Mouse (Mus musculus): ENCODE measurements around the gene Farp2.
"Not testable (repeated sequence)": the region's sequence is repeated elsewhere in the genome, so short reads cannot be mapped to it uniquely, and the experiment has no call there.

Farp2 gene

DNA sequence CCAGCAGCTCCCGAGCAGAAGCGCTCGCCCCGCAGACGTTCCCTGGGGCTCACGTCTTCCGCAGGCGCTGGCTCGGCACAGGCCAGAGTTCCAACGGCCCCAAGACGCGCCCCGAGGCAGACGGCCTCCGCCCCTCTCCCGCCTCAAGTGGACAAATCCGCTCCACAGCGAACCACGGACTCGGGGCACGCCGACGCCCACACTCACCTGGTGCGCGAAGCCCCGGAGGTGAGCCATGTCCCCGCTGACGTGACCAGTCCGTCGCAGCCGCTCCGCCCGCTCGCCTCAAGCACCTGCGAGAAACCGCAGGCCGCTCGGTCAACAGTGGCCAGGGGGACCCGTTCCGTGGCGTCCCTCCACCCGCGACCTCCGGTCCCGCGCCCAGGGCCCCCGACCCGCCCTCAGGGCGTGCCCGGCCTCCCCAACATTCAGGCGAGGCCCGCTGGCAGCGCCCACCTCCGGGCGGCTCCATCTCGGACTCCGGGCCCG, 123.3 kb downstream of the Farp2 start:
- peak; percentile 60 for DNase-seq (ENCODE audit: low spot score)

DNA sequence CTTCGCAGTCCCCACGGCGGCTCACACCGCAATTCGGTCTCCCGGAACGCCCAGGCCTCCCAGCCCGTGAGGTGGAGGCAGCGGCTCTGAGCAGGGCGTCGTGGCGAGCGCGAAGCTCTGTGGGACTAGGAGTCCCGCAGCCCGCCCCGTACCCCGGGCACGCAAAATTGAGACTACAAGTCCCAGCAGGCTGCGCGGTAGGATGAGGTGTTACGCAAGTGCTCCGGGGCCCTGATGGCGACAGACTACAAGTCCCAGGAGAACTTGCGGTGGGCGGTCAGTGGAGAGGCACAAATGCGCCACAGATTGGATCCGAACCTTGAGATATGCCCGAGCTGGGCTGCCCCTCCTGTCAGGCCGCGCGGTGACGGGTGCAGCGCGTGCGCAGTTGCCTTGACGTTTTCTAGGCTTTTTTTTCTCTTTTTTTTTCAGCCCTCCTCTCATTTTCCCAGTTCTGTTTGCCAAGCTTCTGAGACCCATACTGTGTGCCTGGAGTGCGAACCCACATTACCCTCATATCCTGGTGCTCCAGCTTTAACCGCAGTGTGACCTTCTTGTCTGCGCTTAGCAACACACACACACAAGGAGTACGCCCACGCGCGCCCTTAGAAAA, 123.8 kb downstream of the Farp2 start:
- DNase-seq (ENCODE audit: low spot score), result peak; percentile 99

DNA sequence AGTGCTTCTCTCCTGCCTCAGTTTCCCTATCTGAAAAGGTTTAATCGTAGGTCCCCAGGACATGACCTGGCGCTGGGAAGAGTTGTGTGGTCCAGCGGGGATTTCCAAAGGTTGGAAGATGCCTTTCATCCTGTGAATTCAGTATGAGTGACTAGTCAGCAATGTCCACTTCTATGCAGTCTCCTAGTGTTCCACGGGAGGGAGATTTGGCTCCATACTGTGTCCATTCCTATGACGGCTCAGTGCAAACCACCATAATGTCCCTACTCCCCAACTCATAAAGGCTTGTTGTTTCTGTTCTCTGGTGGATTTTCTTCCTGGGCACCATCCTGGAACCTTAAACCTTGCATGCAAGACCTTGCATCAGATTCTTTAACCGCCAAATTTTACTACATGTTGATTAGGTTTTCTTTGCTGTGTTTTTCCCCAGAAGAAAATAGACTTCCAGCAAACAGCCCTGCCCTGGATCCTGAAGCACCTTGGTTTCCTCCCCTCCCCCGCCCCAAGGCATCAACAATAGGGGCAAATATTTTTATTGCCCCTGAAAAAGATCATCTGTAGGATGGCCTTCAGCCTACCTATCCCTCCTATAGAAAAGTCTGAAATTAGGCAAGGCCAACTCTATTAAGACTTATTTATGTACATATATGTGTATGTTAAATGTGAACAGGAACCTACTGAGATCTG, 124.5 kb downstream of the Farp2 start:
- DNase-seq (ENCODE audit: low spot score), result no peak

DNA sequence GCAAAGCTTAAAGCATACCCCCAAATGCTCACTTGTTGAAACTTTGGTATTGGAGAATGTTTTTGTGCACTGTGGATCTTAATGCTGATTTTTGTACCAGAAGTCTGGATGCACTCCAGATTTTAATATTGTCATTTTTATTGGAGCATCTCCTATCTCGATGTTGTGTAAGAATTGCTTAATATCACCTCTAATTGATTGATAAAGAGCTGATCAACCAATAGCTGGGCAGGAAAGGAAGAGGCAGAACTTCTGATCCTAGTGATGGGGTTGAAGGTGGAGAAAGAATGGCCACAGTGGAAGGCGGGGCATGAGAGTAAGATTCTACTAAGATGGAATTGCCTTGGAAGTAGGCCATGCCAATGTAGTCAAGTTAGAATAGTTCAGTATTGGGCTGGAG, 130.1 kb downstream of the Farp2 start:
- no peak for DNase-seq (ENCODE audit: low spot score)

DNA sequence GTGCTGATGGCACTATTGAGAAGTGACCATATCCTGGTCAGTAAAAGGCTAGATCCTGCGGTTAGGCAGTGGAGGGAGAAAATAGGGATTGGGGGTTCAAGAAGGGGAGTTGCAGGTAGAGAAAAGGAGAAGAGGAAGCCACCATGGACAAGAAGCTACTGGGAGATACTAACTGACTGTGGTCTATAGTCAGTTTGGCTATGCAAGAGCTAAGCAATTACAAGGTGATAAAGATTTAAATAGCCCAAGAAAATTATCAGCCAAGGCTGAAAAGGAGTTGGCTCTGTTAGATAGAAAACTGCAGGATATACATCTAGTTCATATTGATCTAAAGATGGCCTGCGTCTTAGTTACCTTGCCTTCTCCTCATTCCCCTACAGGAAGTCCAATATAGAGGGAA, 130.8 kb downstream of the Farp2 start:
- no peak for DNase-seq (ENCODE audit: low spot score)

DNA sequence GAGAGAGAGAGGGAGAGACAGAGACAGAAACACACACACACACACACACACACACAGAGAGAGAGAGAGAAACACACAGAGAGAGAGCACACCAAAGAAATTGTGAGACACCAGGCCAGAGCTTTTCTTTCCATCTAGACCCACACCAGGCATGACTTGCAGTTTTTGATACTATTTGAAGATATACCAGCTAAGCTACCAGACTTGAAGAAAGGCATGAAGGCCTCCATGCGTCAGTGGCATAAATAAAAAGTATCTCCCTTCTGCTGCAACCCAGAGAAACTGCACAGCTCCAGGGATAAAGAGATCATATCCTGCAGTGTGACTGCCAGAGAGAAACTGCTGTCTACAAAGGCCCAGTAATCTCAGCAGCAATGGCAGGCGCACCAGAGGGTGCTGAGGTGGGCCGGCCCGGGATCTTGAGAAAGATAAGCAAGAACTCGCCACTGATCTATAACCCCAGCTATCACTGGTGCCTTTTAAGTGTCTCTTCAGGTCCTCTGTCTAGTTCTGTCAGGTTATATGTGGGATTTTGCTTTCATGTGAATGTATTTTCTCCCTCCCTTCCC, 137.8 kb downstream of the Farp2 start:
- DNase-seq (ENCODE audit: low spot score), result no peak

DNA sequence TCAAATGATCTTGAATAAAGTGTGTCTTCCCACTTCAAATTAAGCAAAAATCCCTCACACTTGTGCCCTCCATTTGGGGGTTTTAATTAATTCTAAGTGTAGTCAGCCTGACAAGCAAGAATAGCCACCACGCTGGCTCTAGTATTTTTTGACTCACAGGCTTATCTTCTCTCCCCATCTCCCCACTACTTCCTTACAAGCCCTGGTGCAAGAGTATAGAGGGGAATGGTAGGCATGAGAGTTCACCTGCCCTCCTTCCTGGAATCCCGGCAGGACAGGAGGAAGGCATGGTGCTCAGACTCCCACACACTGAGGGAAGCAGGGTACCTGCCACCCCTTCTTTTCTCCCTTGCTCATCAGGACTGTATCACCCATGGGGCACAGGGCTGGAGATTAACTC, 142.4 kb downstream of the Farp2 start:
- no peak for DNase-seq (ENCODE audit: low spot score)

DNA sequence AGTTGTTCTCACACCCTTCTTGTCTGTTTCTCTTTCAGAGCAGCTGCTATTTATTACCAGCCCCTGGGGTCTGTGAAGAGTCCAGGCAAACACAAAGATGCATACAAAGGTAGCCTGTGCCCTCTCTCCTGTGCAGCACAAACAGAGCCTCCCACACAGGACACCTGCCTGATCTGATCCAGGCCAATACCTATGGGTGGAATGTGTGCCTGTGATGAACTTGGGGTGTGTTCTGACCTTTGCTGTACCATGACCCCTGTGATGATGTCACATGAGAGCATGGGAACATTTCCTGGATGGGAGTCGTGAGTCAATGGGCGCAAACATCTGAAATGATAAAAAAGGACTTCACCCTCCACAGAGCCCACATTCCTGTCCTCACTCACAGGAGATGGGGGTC, 142.9 kb downstream of the Farp2 start:
- DNase-seq (ENCODE audit: low spot score), result no peak

DNA sequence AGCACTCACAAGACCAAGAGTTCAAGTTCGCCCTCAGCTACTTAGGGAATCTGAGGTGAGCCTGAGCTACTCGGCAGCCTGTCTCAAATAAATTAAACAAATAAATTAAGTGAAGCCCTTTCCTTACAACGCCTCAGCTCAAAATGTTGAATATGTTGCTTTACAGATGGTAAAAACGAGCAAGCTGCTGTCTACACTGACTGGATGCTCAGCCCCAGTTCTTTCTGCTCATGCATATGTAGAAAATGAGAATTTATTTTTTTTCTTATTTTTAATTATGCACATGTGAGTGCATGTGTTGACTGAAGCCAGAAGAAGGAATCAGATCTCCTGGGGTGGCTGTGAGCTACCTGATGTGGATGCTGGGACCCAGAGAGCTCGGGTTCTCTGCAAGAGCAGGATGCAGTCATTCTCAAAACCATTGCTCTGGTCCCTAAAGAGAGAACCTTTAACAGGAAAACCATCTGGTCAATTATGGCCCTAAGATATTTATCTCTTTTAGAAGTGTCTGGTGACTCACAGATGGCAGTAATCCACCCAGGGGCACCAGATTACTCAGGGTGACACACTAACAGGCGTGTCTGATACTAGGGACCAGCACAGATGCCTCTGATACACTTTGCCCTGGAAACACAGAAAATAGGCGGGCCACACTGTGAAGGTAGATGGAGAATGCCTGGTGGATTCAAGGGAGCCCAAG, 144.6 kb downstream of the Farp2 start:
- peak; percentile 20 for DNase-seq (ENCODE audit: low spot score)

DNA sequence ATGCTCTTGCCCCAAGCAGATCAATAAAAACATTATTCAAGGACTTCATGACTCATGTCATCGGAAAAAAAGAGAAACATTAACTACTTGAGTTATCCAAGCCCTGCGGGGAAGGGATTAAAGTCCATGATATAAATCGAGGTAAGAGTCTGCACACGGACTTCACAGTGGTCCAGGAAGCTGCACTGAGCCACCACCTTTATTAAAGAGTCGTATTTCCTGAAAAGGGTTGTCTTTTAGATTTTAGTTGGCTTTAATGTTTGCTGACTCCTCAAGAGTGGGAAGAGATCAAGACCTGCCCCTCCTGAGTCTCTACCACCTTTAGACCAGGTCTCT, 145.1 kb downstream of the Farp2 start:
- no peak for DNase-seq (ENCODE audit: low spot score)

DNA sequence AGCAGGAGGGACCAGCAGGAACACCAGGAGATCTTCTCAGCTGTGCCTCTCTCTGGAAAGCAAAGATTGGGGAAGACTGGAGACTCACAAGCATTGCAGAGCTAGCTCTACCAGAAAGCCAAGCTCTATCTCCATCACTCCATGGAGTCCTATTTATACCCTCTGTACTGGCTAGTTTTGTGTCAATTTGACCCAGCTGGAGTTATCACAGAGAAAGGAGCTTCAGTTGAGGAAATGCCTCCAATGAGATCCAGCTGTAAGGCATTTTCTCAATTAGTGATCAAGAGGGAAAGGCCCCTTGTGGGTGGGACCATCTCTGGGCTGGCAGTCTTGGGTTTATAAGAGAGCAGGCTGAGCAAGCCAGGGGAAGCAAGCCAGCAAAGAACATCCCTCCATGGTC, 146.7 kb downstream of the Farp2 start, which contains the start of gene Stk25:
TSS of gene Stk25 (minus strand) at position 101 of the 400 bp plus-strand sequence.
- DNase-seq (ENCODE audit: low spot score), result not testable (repeated sequence)

DNA sequence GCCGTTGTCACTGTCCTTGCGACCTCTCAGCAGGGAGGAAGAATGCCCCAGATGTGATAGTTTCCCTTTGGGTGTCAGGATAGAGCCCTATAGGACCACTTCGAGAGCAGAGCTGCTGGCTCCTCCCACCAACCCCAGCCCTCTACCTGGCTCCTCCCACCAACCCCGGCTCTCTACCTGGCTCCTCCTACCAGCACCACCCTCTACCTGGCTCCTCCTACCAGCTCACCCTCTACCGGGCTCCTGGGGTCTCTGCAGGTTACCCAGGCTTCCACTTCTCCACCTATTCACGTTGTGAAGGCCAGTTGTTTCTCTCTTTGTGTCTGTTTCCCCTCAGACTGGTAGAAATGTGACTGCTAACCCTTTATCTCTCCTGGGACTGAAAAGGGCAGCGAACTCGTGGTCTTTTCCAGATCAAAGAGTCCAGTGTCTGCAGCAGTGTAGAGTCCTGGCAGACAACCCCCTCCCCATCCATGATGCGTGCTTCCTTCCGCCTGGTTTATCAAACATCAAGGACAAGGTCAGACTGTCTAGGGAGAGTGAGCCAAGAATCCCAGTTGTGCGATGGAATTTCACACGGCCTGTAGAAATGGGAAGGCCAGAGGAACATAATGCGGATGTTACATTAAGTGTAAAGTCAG, 156.0 kb downstream of the Farp2 start:
- no peak for DNase-seq (ENCODE audit: low spot score)

DNA sequence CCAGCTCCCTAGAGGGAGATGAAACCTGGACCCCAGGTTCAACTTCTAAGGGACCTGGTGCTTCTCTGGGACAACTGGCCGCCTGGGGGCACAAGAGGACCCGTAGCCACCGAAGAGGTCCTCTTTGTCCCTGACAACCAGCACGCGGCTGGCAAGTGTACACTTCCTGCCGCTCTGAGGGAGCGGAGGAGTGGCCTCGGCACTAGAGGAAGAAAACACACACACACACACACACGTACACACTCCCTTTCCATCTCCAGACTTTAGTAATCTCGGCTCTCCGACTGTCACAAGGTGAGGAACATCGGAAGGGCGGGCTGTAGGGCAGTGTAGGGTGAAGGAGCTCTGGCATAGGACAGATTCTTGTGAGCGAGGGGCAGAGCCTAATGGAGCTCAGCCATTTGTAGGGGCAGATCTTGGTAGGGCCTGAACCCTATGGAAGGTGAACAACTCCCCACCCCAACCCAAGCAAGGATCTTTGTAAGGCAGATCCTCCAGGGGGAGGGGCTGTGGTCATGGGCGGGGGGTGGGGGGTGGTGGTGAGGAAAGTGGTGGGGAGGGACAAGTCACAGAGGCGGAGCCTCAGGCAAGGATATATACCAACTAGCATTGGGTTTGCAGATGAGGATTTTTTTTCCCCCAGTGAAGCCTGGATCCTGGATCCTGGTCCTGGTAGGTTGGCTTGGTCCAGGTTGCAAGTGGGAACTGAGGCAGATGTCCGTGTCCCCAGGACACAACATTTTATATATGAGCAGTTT, 157.1 kb downstream of the Farp2 start:
- peak; percentile 86 for DNase-seq (ENCODE audit: low spot score)

DNA sequence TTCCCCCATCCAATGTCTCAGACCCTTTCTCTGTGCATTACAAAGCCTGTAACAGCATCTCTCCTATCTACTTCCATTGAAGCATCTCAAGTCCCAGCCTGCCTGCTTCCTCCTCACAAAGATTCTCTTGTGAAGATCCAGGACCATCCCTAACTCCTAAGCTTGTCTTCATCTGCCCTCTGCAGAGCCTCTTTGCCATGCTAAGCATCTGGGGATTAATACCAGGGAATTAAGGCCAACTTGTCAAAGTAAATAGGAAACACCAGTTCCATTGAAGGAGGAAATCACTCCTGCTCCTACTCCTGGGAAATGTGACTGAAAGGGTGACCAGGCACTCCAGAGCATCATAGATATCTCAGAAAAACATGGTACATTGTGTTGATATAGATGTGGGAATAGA, 158.1 kb downstream of the Farp2 start:
- no peak for DNase-seq (ENCODE audit: low spot score)

Measured in urinary bladder, postnatal 14 days (tissue).